Mouse (Mus musculus) embryonic facial prominence, embryonic 10.5 days (tissue): Measurements from ENCODE around the gene Mga. TPM values are rescaled to one million over a fixed set of nuclear protein-coding genes. Genes with fewer than 3 reads are reported as not detected.
A peak's percentile ranks its signal among the peaks of the same experiment; 100 is the strongest.

Experiments used
- DNase-seq: peaks from one replicate; pipeline ENCODE4 v3.0.0-alpha.2; 2017; ENCODE audit warnings: low spot score
- H3K27ac ChIP-seq: fragments of 300-500 bp; sonication (generic); replicated peaks from 2 replicates; pipeline ENCODE4 v1.5.1; 2016; ENCODE audit warnings: mild to moderate bottlenecking
- H3K27me3 ChIP-seq: fragments of 300-500 bp; sonication (generic); replicated peaks from 2 replicates; pipeline ENCODE4 v1.6.1; 2016; ENCODE audit warnings: low read depth, mild to moderate bottlenecking; ENCODE audit not compliant: poor library complexity, severe bottlenecking
- H3K36me3 ChIP-seq: fragments of 300-500 bp; sonication (generic); replicated peaks from 2 replicates; pipeline ENCODE4 v1.6.1; 2016; ENCODE audit warnings: mild to moderate bottlenecking, moderate library complexity
- H3K4me1 ChIP-seq: fragments of 300-500 bp; sonication (generic); 2 replicates; pipeline ENCODE4 v1.6.1; 2016
- H3K4me3 ChIP-seq: fragments of 300-500 bp; sonication (generic); 2 replicates; pipeline ENCODE4 v1.5.1; 2016; ENCODE audit warnings: mild to moderate bottlenecking, moderate library complexity
- H3K9me3 ChIP-seq: fragments of 300-500 bp; sonication (generic); 2 replicates; pipeline ENCODE4 v1.6.1; 2016; ENCODE audit warnings: mild to moderate bottlenecking
- WGBS: fragments of 180-500 bp; shearing (Covaris S2); methylation state at CpG from one replicate; pipeline ENCODE4 v1.1.7; 2016; 5-methylcytosine and 5-hydroxymethylcytosine counted together
- polyA plus RNA-seq: library from polyadenylated mRNA; unstranded; fragments of >200 nt; fragmentation: Nextera tagmentation; extraction: Ambion mirVana; gene quantifications from 2 replicates; pipeline ENCODE4 v1.2.1, GENCODE M21; 2016

Mga gene
- polyA plus RNA-seq, 1 experiment from 2014 or later: 31.3 TPM

DNA sequence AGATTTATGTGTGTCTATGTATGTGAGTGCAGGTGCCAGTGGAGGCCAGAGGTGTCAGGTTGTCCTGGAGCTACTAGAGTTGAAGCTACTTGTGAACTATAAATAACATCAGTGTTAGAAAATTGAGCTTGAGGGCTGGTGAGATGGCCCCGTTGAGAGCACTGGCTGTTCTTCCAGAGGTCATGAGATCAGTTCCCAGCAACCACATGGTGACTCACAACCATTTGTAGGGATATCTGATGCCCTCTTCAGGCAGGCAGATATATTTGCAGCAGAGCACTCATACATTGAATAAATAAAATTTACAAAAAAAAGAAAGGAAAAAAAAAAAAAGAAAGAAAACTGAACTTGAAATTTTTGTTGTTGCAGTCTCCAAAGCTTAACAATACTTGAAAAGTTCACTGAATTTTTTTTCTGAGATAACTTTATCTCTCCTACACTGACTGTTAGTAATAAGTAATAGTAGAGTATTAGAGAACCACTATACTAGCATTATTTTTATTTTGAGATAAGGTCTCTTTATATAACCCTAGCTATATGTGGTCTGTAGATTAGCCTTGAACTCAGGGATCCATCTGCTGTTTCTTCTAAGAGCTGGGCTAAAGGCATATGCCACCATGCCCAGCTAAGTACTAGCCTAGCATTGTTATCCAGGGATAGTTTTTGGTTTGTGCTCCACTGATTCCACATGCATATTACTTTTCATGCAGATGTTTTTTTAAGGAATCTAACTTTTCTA is 20.8 kb downstream of the Mga start:
- no peak for DNase-seq
- Histone ChIP-seq H3K4me3 (no peak overlapping the region), H3K27me3 (no peaks in the 10 kb centered on the region), H3K4me1 (no peaks in the 10 kb centered on the region), H3K9me3 (no peaks in the 10 kb centered on the region), H3K36me3 (peaks cover 61% of the 10 kb centered on the region), H3K27ac (no peak overlapping the region)
- whole genome bisulfite sequencing: 62% methylated on average over 1 of the region's 1 CpGs

DNA sequence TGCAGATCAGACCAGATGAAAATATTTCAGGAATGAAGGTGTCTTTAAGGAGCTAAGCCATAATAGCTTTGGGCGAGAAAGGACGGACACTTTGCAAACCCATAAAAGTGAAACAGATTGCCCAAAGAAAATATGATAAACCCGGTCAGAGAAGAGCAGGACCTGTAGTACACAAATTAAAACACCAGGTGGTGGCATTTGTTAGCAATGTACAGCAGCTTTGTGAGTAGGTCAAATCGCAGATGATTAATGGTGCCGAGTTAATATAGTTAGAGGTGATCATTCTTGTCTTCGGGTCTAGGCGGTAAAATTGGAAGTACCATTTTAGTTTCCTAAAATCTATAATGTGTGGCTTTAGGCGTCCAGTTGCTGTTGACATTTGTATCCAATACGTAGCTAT is 73.5 kb downstream of the Mga start:
- Histone ChIP-seq H3K27ac (no peak overlapping the region), H3K9me3 (no peaks in the 10 kb centered on the region), H3K4me1 (peaks cover 21% of the 10 kb centered on the region), H3K27me3 (no peaks in the 10 kb centered on the region), H3K4me3 (no peak overlapping the region), H3K36me3 (peaks cover 4% of the 10 kb centered on the region)
- peak; percentile 24 for DNase-seq
- WGBS: 55% methylated on average over 9 of the region's 9 CpGs

DNA sequence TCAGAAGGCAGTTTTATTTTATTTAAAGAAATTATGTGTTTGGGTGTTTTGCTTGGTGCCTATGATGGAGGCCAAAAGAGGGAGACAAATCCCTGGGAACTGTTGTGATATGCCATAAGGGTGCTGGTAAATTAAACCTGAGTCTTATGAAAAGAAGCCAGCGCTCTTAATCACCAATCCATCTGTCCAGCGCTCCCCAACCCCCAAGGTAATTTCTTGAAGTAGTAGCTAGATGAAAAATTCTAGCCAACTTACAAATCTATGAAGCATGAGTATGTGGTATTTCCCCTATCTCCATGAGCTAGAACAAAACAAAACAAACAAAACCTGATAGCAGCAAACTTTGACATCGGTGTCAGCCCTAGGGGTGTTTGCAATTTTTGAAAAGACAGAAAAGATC is 74.3 kb downstream of the Mga start:
- WGBS: 84% methylated on average over 3 of the region's 3 CpGs
- no peaks in the 10 kb centered on the region for H3K27me3 ChIP-seq
- H3K4me3 ChIP-seq: no peak overlapping the region
- no peaks in the 10 kb centered on the region for H3K36me3 ChIP-seq
- H3K4me1 ChIP-seq: peaks cover 21% of the 10 kb centered on the region
- DNase-seq: no peak
- H3K27ac ChIP-seq: no peak overlapping the region
- H3K9me3 ChIP-seq: no peaks in the 10 kb centered on the region

DNA sequence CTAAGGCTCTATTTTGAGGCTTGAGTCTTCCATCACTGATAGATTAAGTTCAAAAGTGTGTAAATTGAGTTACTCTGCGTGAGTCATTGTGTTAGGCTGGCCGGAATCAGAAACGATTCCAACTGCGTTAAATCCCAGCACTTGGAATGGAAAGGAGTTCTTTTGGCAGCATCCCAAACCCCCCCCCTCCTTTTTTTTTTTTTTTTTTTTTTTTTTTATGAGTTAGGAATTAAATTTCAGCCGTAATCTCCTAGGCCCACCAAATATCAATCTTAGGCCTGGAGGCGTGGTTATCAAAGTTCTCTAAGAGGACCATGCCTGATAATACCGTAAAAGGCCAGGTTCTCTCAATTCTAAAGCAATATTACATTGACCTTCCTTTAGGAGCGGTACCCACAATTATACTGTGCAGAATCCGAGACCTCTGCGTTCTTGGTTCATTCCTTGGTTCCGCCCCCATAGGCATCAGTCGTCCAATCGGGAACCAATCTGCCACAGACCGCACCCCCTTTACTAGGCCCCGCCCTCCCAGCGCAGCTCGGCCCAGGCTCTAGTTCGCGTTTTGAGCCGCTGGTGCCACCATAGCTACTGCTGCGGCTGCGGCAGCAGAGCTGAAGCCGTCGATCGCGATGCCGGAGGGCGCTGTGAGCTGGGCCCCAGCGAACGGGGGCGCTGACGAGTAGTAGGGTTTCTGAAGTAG is 75.0 kb downstream of the Mga start:
- Histone ChIP-seq H3K27ac (peak overlapping the region; percentile 88), H3K4me1 (peaks cover 21% of the 10 kb centered on the region), H3K9me3 (no peaks in the 10 kb centered on the region), H3K27me3 (no peaks in the 10 kb centered on the region), H3K36me3 (no peaks in the 10 kb centered on the region), H3K4me3 (peak overlapping the region; percentile 83)
- WGBS: 4% methylated on average over 32 of the region's 32 CpGs
- DNase-seq: peak; percentile 97

DNA sequence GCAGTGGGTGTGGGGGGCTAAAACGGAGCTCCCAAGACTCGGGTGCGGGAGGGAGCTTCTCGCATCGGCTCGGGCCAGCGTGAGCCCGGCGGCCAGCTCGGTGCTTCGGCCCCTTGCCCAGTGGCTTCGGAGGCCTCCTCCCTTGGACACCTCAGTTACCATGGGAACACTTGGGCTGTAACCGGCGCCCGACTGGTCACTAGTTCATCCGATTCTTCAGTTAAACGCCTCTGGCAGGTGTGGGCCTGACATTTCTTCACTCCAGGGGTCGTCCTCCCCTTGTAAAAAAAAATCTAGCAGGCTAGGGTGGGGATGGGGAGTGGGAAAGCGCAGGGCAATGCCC is 75.5 kb downstream of the Mga start, which contains the start of gene Mapkbp1:
Gene Mapkbp1 (plus strand): TSS at position 163 of the 343 bp plus-strand sequence.
- H3K27ac ChIP-seq: peak within 1 kb of the TSS; percentile 88
- H3K9me3 ChIP-seq: no peaks in the 10 kb centered on the region
- peaks cover 21% of the 10 kb centered on the region for H3K4me1 ChIP-seq
- H3K4me3 ChIP-seq: peak within 1 kb of the TSS; percentile 83
- under 1% methylated on average over 19 of the region's 19 CpGs for WGBS
- DNase-seq: no peak
- no peaks in the 10 kb centered on the region for H3K27me3 ChIP-seq
- no peaks in the 10 kb centered on the region for H3K36me3 ChIP-seq

DNA sequence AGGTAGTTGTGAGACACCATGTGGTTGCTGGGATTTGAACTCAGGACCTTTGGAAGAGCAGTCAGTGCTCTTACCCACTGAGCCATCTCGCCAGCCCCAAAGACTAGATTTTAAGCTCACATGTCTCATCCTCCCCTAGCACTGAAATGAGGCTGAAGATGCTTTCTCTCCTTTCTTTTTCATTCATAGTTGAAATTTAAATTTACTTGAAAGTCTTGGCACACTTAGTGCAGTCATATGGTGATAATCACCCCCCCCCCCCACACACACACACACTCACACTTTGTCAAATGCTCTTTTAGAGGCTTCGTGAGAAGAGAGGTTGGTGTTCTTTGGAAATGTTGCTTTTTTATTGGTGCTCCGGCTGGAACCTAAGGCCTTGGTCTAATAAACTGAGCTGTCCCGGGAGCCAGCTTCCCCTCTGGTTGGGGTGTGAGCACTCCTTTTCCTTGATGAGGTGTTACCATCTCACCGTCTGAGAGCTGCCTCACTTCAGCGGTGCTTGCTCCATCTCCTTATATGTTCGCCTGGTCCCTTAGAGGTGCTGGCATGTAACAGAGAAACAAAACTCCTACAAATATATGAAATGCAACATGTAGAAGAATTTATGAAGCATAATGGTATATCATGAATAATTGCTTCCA is 83.4 kb downstream of the Mga start:
- no peak for DNase-seq
- Histone ChIP-seq H3K4me3 (no peak overlapping the region), H3K36me3 (no peaks in the 10 kb centered on the region; the same call in 1 of the 2 replicates), H3K27me3 (no peaks in the 10 kb centered on the region), H3K9me3 (no peaks in the 10 kb centered on the region), H3K4me1 (peaks cover 30% of the 10 kb centered on the region), H3K27ac (no peak overlapping the region)
- WGBS: 89% methylated on average over 7 of the region's 7 CpGs

DNA sequence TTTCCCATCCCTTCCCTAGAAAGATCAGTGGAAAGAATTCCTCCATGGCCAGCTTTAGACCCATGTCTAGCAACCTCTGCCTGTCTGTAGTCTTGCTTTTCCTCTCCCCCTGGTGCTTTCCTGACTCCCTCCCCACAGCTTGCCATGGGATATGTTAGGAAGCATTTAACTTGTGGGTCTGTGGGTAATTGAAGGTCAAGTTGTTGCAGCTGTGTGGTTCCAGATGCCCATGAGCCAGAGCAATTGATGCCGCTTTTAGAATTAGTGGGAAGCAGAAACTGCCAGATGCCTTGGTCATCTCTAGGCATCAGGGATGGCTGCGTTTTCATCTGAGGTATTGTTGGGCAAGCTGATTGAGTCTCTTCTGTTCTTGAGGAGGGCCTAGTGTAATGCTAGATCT is 84.6 kb downstream of the Mga start:
- WGBS: 50% methylated on average over 2 of the region's 2 CpGs

DNA sequence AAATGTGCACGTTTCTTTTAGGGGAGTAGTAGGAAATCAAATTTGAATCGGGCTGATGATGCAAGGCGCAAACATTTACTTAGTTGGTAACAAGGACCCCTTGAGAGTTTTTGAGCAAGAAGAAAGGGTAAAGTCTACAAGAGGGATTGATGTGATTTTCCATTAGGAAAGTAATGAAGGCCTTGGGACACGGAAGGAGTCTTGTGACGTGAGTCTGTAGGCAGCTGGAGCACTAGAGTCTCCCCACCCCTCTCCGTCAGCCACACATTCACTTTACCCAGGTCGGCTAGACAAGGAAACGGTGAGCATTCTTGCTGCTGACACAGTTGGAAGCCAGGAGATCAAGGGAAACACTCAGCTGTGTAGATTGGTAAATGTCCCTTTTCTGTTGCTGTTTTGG is 88.8 kb downstream of the Mga start:
- H3K27ac ChIP-seq: no peak overlapping the region
- no peak overlapping the region for H3K4me3 ChIP-seq
- no peaks in the 10 kb centered on the region; the same call in 1 of the 2 replicates for H3K36me3 ChIP-seq
- WGBS: 77% methylated on average over 8 of the region's 8 CpGs
- peaks cover 17% of the 10 kb centered on the region for H3K4me1 ChIP-seq
- no peaks in the 10 kb centered on the region for H3K27me3 ChIP-seq
- DNase-seq: no peak
- no peaks in the 10 kb centered on the region for H3K9me3 ChIP-seq

More for the DNA sequence above, 84.6 kb downstream of the Mga start:
- Histone ChIP-seq H3K4me1 (peaks cover 30% of the 10 kb centered on the region), H3K36me3 (no peaks in the 10 kb centered on the region; the same call in 1 of the 2 replicates), H3K27ac (no peak overlapping the region), H3K27me3 (no peaks in the 10 kb centered on the region), H3K4me3 (no peak overlapping the region), H3K9me3 (no peaks in the 10 kb centered on the region)
- peak; percentile 68 for DNase-seq

DNA sequence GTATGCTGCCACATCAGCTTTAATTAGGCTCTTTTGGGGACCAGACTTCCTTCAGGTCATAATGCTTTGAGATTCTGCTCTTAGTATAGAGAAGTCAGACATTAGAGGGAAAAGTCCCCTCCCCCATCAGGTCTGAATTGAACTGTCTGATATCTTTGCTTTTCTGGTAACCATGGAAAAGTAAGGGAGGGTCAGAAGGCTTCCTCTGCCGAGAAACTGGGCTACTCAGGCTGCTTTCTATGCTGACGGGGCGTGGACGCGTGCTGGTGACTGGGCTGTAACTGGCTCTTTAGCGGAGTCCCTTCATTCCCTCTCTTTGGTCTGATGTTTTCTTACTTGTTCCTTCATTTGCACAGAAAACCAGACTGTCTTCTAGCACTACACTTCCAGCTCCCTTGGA is 89.3 kb downstream of the Mga start:
- Histone ChIP-seq H3K4me3 (no peak overlapping the region), H3K27ac (no peak overlapping the region), H3K9me3 (no peaks in the 10 kb centered on the region), H3K4me1 (peaks cover 14% of the 10 kb centered on the region), H3K27me3 (no peaks in the 10 kb centered on the region), H3K36me3 (no peaks in the 10 kb centered on the region; the same call in 1 of the 2 replicates)
- 85% methylated on average over 6 of the region's 6 CpGs for WGBS
- DNase-seq: no peak

DNA sequence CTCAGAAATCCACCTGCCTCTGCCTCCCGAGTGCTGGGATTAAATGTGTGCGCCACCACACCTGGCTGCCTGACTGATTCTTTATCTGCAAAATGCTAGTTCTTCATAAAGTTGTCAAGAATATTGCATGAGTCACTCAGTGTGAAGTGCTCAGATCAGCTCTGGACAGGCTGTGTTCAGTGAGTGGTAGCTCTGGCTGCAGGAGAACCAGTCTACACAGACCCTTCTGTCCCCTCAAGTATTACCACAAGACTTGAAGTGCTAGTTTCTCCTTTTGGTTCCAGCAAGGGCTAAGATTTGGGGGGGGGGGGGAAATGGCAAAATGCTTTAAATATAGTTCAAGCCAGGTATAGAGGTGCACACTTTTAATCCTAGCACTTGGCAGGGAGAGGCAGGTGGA is 90.4 kb downstream of the Mga start:
- peaks cover 3% of the 10 kb centered on the region for H3K4me1 ChIP-seq
- no peak for DNase-seq
- H3K27ac ChIP-seq: no peak overlapping the region
- H3K4me3 ChIP-seq: no peak overlapping the region
- no peaks in the 10 kb centered on the region for H3K27me3 ChIP-seq
- no peaks in the 10 kb centered on the region; the same call in 1 of the 2 replicates for H3K36me3 ChIP-seq
- H3K9me3 ChIP-seq: no peaks in the 10 kb centered on the region
- 95% methylated on average over 2 of the region's 2 CpGs for whole genome bisulfite sequencing

DNA sequence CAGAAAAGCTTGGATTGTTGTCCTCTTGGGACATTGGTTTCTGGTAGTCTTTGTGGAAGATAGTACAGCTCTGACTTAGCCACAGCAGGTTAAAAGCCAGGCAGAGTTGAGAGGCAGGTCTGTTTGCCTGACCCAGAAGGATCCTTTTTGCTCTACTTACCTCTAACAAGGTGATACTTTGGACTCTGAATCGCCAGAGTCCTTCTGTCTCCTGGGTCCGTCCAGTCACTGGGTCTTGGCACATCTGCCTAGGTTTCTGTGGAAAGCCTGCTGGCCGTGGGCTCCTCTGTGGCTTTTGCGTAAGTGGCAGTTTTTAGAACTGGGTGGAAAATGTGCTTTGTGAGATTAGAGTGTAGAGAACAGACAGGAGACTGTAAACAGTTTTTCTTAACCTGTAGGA is 91.9 kb downstream of the Mga start:
- no peaks in the 10 kb centered on the region for H3K9me3 ChIP-seq
- H3K36me3 ChIP-seq: no peaks in the 10 kb centered on the region; the same call in 1 of the 2 replicates
- 86% methylated on average over 4 of the region's 4 CpGs for WGBS
- no peak for DNase-seq
- no peaks in the 10 kb centered on the region for H3K27me3 ChIP-seq
- H3K4me3 ChIP-seq: no peak overlapping the region
- H3K27ac ChIP-seq: no peak overlapping the region
- peaks cover 2% of the 10 kb centered on the region; the same call in 1 of the 2 replicates for H3K4me1 ChIP-seq

DNA sequence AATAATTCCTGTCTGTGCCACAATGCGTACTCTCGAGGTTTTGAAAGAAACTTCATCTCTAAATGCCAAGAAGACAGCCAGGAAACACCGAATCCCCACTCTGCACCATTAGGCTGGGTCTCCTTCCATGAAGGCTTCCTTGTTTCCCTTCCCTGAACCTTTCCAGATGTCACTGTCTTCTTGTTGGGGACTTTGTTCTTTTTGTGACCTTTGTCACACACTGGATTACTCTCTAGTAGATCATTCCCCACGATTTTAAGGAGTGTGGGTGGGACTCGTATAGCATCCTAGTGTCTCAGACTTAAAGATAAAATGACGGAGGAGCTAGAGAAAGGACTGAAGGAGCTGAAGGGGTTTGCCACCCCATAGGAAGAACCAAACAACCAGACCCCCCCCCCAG is 93.9 kb downstream of the Mga start:
- Histone ChIP-seq H3K9me3 (no peaks in the 10 kb centered on the region), H3K36me3 (no peaks in the 10 kb centered on the region; the same call in 1 of the 2 replicates), H3K4me1 (peaks cover 13% of the 10 kb centered on the region), H3K4me3 (no peak overlapping the region), H3K27ac (no peak overlapping the region), H3K27me3 (no peaks in the 10 kb centered on the region)
- 77% methylated on average over 6 of the region's 6 CpGs for WGBS
- DNase-seq: no peak
